Mouse (Mus musculus) urinary bladder, adult 18-20 months (tissue): ENCODE data around the gene Arfgap2.

Experiments
- DNase-seq, 2 experiments: peaks; one replicate each; pipeline ENCODE4 v3.0.0; 2022; ENCODE audit warnings: low spot score in 2 of 2, mixed read lengths in 2 of 2

Arfgap2 gene

DNA sequence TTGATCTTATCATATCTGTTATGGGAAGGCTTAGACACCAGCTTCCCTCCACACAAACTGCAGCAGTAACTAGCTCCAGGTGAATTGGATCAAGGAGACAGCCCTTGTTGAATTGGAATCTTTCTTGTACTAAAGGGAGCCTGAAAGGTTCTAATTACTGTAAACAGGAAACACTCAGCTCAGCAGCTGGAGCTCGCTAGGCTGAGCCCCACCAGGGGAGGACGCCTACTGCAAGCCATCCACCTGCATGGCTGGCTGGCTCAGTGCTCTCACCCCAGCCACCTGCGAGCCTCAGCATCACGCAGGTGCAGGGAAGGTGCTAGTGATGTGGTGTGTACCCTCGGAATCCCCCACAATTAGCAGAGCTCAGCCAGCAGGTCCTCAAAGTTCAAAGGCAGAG lies 43.9 kb downstream of the Arfgap2 start:
- no peak for DNase-seq

DNA sequence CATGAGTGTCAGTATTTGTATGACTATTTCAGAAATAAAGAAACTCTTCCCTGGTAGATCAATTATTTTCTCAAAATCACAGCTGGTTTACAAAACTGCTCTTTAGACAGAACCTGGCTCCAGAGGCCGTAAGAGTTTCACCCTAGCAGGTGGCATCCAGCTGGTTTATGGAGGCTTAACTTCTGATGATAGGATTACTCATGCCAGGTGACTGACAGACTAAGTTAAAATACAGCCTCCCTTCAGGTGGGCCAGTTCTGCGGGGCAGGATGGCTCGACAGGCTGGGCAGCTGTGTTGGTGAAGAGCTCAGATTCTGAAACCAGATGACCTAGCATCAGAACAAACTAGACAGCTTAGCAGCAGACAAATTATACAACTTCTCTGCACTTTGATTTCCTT lies 44.8 kb downstream of the Arfgap2 start:
- DNase-seq = no peak

DNA sequence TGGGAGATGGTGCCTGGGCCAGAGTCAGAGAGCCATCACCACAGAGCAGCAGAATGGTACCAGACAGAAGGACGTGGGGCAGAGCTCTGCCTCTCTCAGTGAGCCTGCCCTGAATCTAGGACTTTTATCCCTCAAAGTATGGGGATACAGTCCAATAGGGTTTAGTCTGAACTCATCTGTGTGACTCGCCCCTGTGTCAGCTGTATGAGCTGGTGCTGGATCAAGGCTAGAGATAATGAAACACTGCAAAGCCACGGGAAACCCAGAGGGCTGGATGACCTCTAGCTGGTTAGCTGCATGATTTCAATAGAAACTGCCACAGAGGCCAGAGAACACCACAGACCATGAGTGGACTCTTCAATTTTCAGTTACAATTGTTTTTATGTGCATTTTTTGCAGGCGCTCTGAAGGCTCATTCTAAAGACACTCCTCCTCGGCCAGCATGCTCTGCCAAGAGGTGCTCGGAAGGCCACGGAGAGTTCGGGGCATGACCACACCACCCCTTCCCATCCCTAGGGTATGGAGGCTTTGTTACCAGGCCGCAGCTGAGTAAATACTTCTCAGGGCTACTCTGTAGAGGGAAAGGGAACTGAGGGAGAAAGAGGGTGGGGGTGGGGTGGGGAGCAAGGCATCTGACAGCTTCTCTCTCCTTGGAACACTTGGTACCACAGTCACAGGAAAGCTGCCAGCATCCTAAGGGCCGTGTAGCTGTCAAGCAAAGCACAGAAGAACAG lies 48.0 kb downstream of the Arfgap2 start:
- no peak for DNase-seq

DNA sequence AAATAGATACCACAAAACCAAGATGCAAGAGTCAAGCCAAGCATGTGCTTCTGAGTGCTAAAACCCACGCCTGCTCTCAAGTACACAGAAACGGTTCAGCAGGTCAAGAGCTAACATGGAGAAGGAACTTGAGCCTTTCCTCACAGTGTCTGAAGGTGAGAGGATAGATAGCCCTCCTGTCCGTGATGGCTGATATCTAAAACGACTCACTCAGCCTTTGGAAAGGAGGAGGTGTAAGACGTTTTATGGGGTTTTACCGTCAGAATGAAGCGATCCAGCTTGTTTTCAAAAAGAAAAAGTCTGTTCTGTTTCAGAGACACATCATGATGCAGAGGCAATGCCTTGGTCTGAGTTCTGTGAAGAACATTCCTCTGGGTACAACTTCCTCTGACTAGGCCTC lies 49.4 kb downstream of the Arfgap2 start:
- DNase-seq = no peak

- no peak for DNase-seq
Observed at GRCm38 (mm10) chr2:91320559-91321529, 56.1 kb downstream of the Arfgap2 start.

GRCm38 (mm10) chr2:91321923-91322322 lies 57.1 kb downstream of the Arfgap2 start:
- DNase-seq = no peak

GRCm38 (mm10) chr2:91322490-91322889 lies 57.7 kb downstream of the Arfgap2 start:
- DNase-seq = no peak

- no peak for DNase-seq
Observed at GRCm38 (mm10) chr2:91324346-91324745, 59.6 kb downstream of the Arfgap2 start.

DNA sequence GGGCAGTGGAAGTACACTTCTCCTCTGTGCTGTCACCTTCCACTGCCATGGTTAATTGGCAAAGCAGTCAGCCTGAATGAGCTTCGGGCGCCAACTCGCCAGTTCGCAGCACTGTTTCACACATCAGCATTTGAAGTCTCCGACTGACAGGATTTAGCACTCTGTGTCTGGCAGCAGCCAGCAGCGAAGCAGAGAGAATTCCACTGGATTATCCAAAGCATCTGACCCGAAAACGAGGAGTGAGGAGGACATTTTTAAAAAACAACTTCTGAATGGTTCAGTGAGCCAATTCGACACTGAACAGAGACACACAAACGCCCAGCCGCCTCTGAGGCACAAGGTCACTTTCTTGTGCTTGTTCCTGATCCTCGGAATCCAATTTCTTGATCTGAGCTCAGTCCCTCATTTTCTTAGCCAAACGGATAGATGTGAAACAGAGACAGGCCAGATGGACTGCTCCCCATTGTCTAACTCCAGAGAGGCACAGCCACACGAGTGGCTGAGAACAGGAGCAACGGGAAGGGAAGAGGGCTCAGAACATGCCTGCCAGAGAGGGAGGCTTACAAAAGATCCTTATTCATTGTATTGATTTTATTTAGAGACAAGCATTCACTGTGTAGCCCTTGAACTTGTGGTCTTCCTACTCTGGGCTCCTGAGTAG lies 60.1 kb downstream of the Arfgap2 start:
- no peak for DNase-seq
